Mouse (Mus musculus): ENCODE data around the gene Actr8. TPM values are rescaled to one million over a fixed set of nuclear protein-coding genes. Genes with fewer than 3 reads are reported as not detected.

Gene Actr8
- polyA plus RNA-seq, 1 experiment from 2014 or later, result 43.1 TPM

DNA sequence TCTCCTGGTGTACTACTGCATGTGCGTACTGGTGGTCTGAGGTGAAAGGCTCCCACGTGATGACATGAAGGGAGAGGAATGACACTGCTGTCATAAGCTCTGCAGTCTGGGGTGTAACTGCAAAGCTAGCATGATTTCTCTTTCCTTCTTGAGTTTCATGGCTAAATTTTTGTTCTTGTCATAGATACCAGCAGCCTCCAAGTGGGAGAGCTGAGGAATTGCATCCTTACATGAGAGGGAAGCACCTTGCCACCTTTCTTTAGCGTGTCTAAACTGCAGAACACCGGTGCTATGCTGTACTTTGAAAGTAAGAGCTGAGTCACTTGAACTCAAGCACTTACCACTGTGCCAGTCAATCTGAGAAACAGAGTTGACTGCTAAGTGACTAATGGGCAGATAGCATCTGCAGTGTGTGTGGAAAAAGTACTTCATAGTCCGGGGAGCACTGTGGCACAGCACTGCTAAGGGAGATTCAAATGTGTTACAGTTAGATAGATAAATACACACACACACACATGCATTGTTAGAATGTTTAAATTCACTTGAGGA lies 31.3 kb upstream of the Actr8 start:
- Histone ChIP-seq H3K4me2 (ENCODE audit: low read length) (no peak overlapping the region), H3K27me3 (ENCODE audit: control insufficient read depth, insufficient read depth, low read length) (peaks cover 5% of the 10 kb centered on the region; the same call in 1 of the 2 replicates), H3K9me3 (ENCODE audit: control insufficient read depth, low read length) (peaks cover 3% of the 10 kb centered on the region; the same call in 1 of the 2 replicates), H3K27ac (replicated peaks in 1 of 2; ENCODE audit: control insufficient read depth in 1 of 2, insufficient read depth in 1 of 2, low read depth in 2 of 2, low read length in 2 of 2) (no peak overlapping the region), H3K36me3 (ENCODE audit: control insufficient read depth, insufficient read depth, low read length) (no peaks in the 10 kb centered on the region), H3K4me1 (ENCODE audit: control insufficient read depth in 2 of 2, insufficient read depth in 2 of 2, low read length in 2 of 2) (no peaks in the 10 kb centered on the region), H3K4me3 (ENCODE audit: control insufficient read depth in 1 of 2, insufficient read depth in 1 of 2, low read depth in 1 of 2, low read length in 2 of 2) (no peak overlapping the region), H3K9ac (ENCODE audit: low read length) (no peak overlapping the region)
- no peak for ATAC-seq (ENCODE audit: insufficient number of reproducible peaks, insufficient read depth, low FRiP score, low read depth)
- WGBS, result 51% methylated on average over 5 of the region's 5 CpGs

DNA sequence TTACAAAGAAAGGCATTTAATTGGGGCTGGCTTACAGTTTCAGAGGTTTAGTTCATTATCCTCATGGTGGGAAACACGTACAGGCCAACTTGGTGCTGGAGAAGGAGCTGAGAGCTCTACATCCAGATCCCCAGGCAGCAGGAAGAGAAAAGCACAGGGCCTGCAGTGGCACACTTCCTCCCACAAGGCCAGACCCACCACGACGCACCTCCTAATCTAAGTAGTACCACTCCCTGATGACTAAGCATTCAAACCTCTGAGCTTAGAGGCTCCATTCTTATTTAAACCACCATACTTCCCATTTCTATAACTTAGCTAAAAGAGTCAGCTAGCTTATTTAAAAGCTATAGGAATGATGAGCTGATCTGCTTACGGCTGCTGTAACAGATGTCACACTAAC lies 27.3 kb upstream of the Actr8 start:
- no peak overlapping the region for H3K4me3 ChIP-seq (ENCODE audit: control insufficient read depth in 1 of 2, insufficient read depth in 1 of 2, low read depth in 1 of 2, low read length in 2 of 2)
- no peaks in the 10 kb centered on the region for H3K4me1 ChIP-seq (ENCODE audit: control insufficient read depth in 2 of 2, insufficient read depth in 2 of 2, low read length in 2 of 2)
- 69% methylated on average over 4 of the region's 4 CpGs for WGBS
- H3K27me3 ChIP-seq (ENCODE audit: control insufficient read depth, insufficient read depth, low read length), result no peaks in the 10 kb centered on the region
- no peak overlapping the region for H3K27ac ChIP-seq (replicated peaks in 1 of 2; ENCODE audit: control insufficient read depth in 1 of 2, insufficient read depth in 1 of 2, low read depth in 2 of 2, low read length in 2 of 2)
- no peaks in the 10 kb centered on the region for H3K36me3 ChIP-seq (ENCODE audit: control insufficient read depth, insufficient read depth, low read length)
- H3K9ac ChIP-seq (ENCODE audit: low read length), result no peak overlapping the region
- no peak for ATAC-seq (ENCODE audit: insufficient number of reproducible peaks, insufficient read depth, low FRiP score, low read depth)
- H3K9me3 ChIP-seq (ENCODE audit: control insufficient read depth, low read length), result peaks cover 3% of the 10 kb centered on the region; the same call in 1 of the 2 replicates
- no peak overlapping the region for H3K4me2 ChIP-seq (ENCODE audit: low read length)

DNA sequence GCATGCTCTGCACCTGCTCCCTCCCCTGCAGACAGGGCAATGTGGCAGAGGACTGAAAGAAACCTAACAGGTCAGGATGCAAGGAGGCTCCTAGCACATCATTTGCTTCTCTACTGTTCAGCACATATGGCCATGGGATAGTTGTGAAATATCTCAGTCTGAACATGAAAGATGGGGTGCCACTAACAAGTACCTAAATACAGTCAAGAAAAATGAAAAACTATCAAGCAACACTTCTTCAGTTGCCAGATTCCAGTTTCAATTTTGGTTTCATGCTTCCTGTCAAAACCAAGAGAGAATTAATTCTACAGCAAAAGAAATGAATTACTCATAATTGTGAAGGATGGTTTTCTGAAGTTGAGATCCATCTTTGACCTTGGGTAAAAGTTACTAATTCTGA lies 20.7 kb upstream of the Actr8 start:
- Histone ChIP-seq H3K9ac (ENCODE audit: low read length) (no peak overlapping the region), H3K27ac (replicated peaks in 1 of 2; ENCODE audit: control insufficient read depth in 1 of 2, insufficient read depth in 1 of 2, low read depth in 2 of 2, low read length in 2 of 2) (no peak overlapping the region), H3K4me1 (ENCODE audit: control insufficient read depth in 2 of 2, insufficient read depth in 2 of 2, low read length in 2 of 2) (no peaks in the 10 kb centered on the region), H3K9me3 (ENCODE audit: control insufficient read depth, low read length) (no peaks in the 10 kb centered on the region), H3K4me2 (ENCODE audit: low read length) (no peak overlapping the region), H3K4me3 (ENCODE audit: control insufficient read depth in 1 of 2, insufficient read depth in 1 of 2, low read depth in 1 of 2, low read length in 2 of 2) (no peak overlapping the region), H3K36me3 (ENCODE audit: control insufficient read depth, insufficient read depth, low read length) (no peaks in the 10 kb centered on the region), H3K27me3 (ENCODE audit: control insufficient read depth, insufficient read depth, low read length) (no peaks in the 10 kb centered on the region)
- no peak for ATAC-seq (ENCODE audit: insufficient number of reproducible peaks, insufficient read depth, low FRiP score, low read depth)

DNA sequence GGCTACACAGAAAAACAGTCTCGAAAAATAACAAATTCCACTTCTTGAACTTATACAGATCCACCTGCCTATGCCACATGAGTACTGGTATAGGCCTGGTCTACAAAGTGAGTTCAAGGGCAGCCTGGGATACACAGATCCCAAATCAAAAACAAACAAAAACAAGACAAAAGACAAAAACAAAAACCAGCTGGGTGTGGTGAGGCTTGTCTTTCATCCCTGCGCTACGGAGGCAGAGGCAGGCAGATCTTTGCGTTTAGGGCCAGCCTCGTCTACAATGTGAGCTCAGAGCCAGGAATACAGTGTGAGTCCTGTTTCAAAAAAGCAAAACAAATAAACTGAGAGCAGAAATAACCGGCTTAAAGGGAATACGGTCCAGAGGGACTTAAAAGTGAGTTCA lies 10.5 kb upstream of the Actr8 start:
- peak overlapping the region; percentile 67 to 95 for H3K4me3 ChIP-seq (ENCODE audit: control insufficient read depth in 1 of 2, insufficient read depth in 1 of 2, low read depth in 1 of 2, low read length in 2 of 2)
- no peak for ATAC-seq (ENCODE audit: insufficient number of reproducible peaks, insufficient read depth, low FRiP score, low read depth)
- no peaks in the 10 kb centered on the region for H3K27me3 ChIP-seq (ENCODE audit: control insufficient read depth, insufficient read depth, low read length)
- peaks cover 10 to 18% of the 10 kb centered on the region in 2 experiments for H3K4me1 ChIP-seq (ENCODE audit: control insufficient read depth in 2 of 2, insufficient read depth in 2 of 2, low read length in 2 of 2)
- peak overlapping the region; percentile 78 for H3K4me2 ChIP-seq (ENCODE audit: low read length)
- H3K36me3 ChIP-seq (ENCODE audit: control insufficient read depth, insufficient read depth, low read length), result peaks cover 30% of the 10 kb centered on the region
- peak overlapping the region; percentile 62; the same call in 1 of the 2 replicates for H3K9ac ChIP-seq (ENCODE audit: low read length)
- peak overlapping the region; percentile 57 to 74 for H3K27ac ChIP-seq (replicated peaks in 1 of 2; ENCODE audit: control insufficient read depth in 1 of 2, insufficient read depth in 1 of 2, low read depth in 2 of 2, low read length in 2 of 2)
- no peaks in the 10 kb centered on the region for H3K9me3 ChIP-seq (ENCODE audit: control insufficient read depth, low read length)
- WGBS, result 62% methylated on average over 7 of the region's 7 CpGs

DNA sequence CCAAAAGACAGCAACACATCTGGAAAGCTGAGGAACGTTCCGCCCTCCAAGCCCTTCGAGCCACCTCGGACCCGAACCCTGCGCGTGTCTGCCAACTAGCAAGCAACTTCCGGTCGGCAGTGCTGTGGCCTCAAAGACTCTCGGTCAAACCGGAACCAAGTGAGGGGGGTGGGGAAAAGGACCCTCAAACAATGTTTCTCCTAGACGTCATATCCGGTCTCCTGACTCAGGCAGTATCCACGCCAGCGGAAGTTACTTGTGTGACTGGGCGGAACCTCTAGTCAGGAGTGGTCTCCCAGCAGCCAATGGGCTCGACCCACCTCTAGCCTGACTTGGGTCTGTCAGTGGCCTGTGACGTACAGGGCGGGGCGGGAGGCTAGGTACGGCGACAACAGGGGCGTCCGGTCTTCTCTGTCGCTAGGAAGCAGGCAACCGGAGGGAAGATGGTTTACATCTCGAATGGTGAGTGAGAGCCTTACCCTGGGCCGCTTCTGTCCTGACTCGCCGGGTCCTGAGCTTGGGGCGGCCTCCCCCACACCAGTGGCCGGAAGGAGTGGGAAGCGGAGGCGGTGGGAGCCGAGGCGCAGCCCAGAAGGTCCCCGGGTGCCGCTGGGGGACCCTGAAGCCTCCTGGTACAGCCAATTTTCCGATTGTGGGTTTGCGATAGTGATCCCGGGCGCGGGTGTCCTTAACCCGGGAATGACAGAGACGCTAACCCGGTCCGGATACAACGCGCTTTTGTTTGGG lies 9.9 kb upstream of the Actr8 start, which contains the start of gene Selenok:
Selenok (plus strand) TSS at position 234 of the 747 bp plus-strand sequence.
- H3K9ac ChIP-seq (ENCODE audit: low read length), result peak within 1 kb of the TSS; percentile 80
- no peaks in the 10 kb centered on the region for H3K9me3 ChIP-seq (ENCODE audit: control insufficient read depth, low read length)
- H3K4me1 ChIP-seq (ENCODE audit: control insufficient read depth in 2 of 2, insufficient read depth in 2 of 2, low read length in 2 of 2), result peaks cover 10 to 18% of the 10 kb centered on the region in 2 experiments
- H3K36me3 ChIP-seq (ENCODE audit: control insufficient read depth, insufficient read depth, low read length), result peaks cover 37% of the 10 kb centered on the region
- WGBS, result under 1% methylated on average over 49 of the region's 49 CpGs
- H3K4me2 ChIP-seq (ENCODE audit: low read length), result peak within 1 kb of the TSS; percentile 81
- H3K27ac ChIP-seq (replicated peaks in 1 of 2; ENCODE audit: control insufficient read depth in 1 of 2, insufficient read depth in 1 of 2, low read depth in 2 of 2, low read length in 2 of 2), result peak within 1 kb of the TSS; percentile 74 to 83
- ATAC-seq (ENCODE audit: insufficient number of reproducible peaks, insufficient read depth, low FRiP score, low read depth), result peak; percentile 100
- H3K4me3 ChIP-seq (ENCODE audit: control insufficient read depth in 1 of 2, insufficient read depth in 1 of 2, low read depth in 1 of 2, low read length in 2 of 2), result peak within 1 kb of the TSS; percentile 67 to 95
- H3K27me3 ChIP-seq (ENCODE audit: control insufficient read depth, insufficient read depth, low read length), result no peaks in the 10 kb centered on the region

DNA sequence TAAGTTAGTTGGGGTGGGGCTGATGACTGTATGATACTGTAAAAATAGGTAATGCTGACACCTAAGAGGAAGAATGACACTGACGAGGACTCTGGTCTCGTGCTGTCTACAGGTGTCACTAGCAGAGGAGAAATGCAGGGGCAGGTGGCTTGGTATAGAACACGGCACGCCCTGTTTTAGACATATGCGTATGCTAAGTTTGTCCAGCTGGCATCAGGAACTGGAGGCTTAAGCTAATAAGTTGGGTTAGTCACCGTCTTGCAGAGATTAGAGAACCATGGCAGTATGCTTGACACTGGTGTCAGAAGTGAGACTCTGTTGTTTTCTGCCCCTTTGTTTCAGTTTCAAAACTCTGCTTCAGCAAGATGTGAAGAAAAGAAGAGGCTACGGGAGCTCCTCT lies 6.7 kb upstream of the Actr8 start:
- WGBS, result 93% methylated on average over 7 of the region's 7 CpGs
- Histone ChIP-seq H3K4me3 (ENCODE audit: control insufficient read depth in 1 of 2, insufficient read depth in 1 of 2, low read depth in 1 of 2, low read length in 2 of 2) (no peak overlapping the region), H3K4me2 (ENCODE audit: low read length) (no peak overlapping the region), H3K4me1 (ENCODE audit: control insufficient read depth in 2 of 2, insufficient read depth in 2 of 2, low read length in 2 of 2) (peaks cover 10 to 18% of the 10 kb centered on the region in 2 experiments), H3K36me3 (ENCODE audit: control insufficient read depth, insufficient read depth, low read length) (peaks cover 62% of the 10 kb centered on the region), H3K27ac (replicated peaks in 1 of 2; ENCODE audit: control insufficient read depth in 1 of 2, insufficient read depth in 1 of 2, low read depth in 2 of 2, low read length in 2 of 2) (no peak overlapping the region), H3K9me3 (ENCODE audit: control insufficient read depth, low read length) (no peaks in the 10 kb centered on the region), H3K27me3 (ENCODE audit: control insufficient read depth, insufficient read depth, low read length) (no peaks in the 10 kb centered on the region), H3K9ac (ENCODE audit: low read length) (no peak overlapping the region)
- no peak for ATAC-seq (ENCODE audit: insufficient number of reproducible peaks, insufficient read depth, low FRiP score, low read depth)

DNA sequence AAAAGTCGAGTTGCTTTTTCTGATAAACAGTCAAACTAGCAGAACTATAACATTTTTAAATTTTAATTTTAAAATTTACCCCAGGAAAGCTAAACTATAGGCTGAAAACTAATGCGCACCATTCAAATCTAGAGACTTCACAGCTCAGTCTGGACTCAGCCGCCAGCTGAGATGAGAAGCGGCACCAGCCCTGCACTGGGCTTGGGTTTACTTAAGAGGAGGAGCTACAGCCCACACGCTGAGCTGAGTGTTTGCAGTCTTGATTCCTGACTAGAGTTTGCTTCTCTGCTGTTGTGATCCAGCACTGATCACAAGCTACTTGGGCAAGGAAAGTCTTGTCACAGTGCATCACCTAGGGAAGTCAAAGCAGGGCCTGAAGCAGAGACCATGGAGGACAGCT lies 6.1 kb upstream of the Actr8 start:
- no peak overlapping the region for H3K9ac ChIP-seq (ENCODE audit: low read length)
- peaks cover 62% of the 10 kb centered on the region for H3K36me3 ChIP-seq (ENCODE audit: control insufficient read depth, insufficient read depth, low read length)
- H3K4me1 ChIP-seq (ENCODE audit: control insufficient read depth in 2 of 2, insufficient read depth in 2 of 2, low read length in 2 of 2), result peaks cover 10 to 18% of the 10 kb centered on the region in 2 experiments
- 77% methylated on average over 5 of the region's 5 CpGs for WGBS
- ATAC-seq (ENCODE audit: insufficient number of reproducible peaks, insufficient read depth, low FRiP score, low read depth), result no peak
- H3K4me2 ChIP-seq (ENCODE audit: low read length), result no peak overlapping the region
- H3K27ac ChIP-seq (replicated peaks in 1 of 2; ENCODE audit: control insufficient read depth in 1 of 2, insufficient read depth in 1 of 2, low read depth in 2 of 2, low read length in 2 of 2), result no peak overlapping the region
- H3K4me3 ChIP-seq (ENCODE audit: control insufficient read depth in 1 of 2, insufficient read depth in 1 of 2, low read depth in 1 of 2, low read length in 2 of 2), result no peak overlapping the region
- no peaks in the 10 kb centered on the region for H3K9me3 ChIP-seq (ENCODE audit: control insufficient read depth, low read length)
- H3K27me3 ChIP-seq (ENCODE audit: control insufficient read depth, insufficient read depth, low read length), result no peaks in the 10 kb centered on the region

All from heart, embryonic 14.5 days (tissue).